Mouse (Mus musculus) liver, adult 2 months (tissue): ENCODE results near the gene Clk3. TPM values are rescaled to one million over a fixed set of nuclear protein-coding genes. Genes with fewer than 3 reads are reported as not detected.
A peak's percentile ranks its signal among the peaks of the same experiment; 100 is the strongest.

Experiments used
- DNase-seq: peaks from one replicate; pipeline ENCODE4 v3.0.0-alpha.2; 2011; ENCODE audit warnings: low read depth, low spot score; ENCODE audit errors: extremely low read depth
- H3K27ac ChIP-seq: fragments of 200-500 bp; replicated peaks from 2 replicates; pipeline ENCODE4 v1.5.1; 2012; ENCODE audit warnings: low read depth, mild to moderate bottlenecking, control low read depth, inconsistent platforms, low read length; ENCODE audit not compliant: insufficient read depth
- H3K27me3 ChIP-seq: fragments of 200-500 bp; 2 replicates; pipeline ENCODE4 v1.6.1; 2012; ENCODE audit warnings: mild to moderate bottlenecking, moderate library complexity, low read length, inconsistent platforms; ENCODE audit not compliant: control insufficient read depth, insufficient read depth
- H3K36me3 ChIP-seq: fragments of 200-500 bp; 2 replicates; pipeline ENCODE4 v1.6.1; 2012; ENCODE audit warnings: low read length, inconsistent platforms; ENCODE audit not compliant: control insufficient read depth, insufficient read depth
- H3K4me1 ChIP-seq: fragments of 200-500 bp; 2 replicates; pipeline ENCODE4 v1.6.1; 2011; ENCODE audit warnings: low read length; ENCODE audit not compliant: control insufficient read depth, insufficient read depth
- H3K4me3 ChIP-seq: fragments of 200-500 bp; 2 replicates; pipeline ENCODE4 v1.5.1; 2011; ENCODE audit warnings: low read depth, mild to moderate bottlenecking, control low read depth, low read length, moderate library complexity; ENCODE audit not compliant: insufficient read depth
- H3K79me2 ChIP-seq: fragments of 200-500 bp; 2 replicates; pipeline ENCODE4 v1.6.1; 2012; ENCODE audit warnings: inconsistent platforms, mild to moderate bottlenecking, low read length, moderate library complexity; ENCODE audit not compliant: control insufficient read depth, insufficient read depth
- H3K9ac ChIP-seq: fragments of 200-500 bp; 2 replicates; pipeline ENCODE4 v1.6.1; 2012; ENCODE audit warnings: low read depth, mild to moderate bottlenecking, control low read depth, inconsistent platforms, low read length
- CTCF ChIP-seq: fragments of 200-500 bp; IDR thresholded peaks from 2 replicates; pipeline ENCODE4 v1.5.1; 2011; ENCODE audit warnings: low read depth, low read length, control low read depth
- POLR2A ChIP-seq: fragments of 200-500 bp; IDR thresholded peaks from 2 replicates; pipeline ENCODE4 v1.6.1; 2011; ENCODE audit warnings: low read length, control low read depth; ENCODE audit not compliant: insufficient read depth; ENCODE audit errors: extremely low read depth
- WGBS: fragments of 180-500 bp; shearing (Covaris S2); methylation state at CpG from one replicate; pipeline ENCODE4 v1.1.7; 2018; 5-methylcytosine and 5-hydroxymethylcytosine counted together
- polyA plus RNA-seq: library from polyadenylated mRNA; depleted of rRNA; stranded (reverse); fragments of >200 nt; gene quantifications from 2 replicates; pipeline ENCODE4 v1.2.3, GENCODE M21; 2012
- total RNA-seq: library from RNA; depleted of rRNA; stranded (reverse); fragments of >200 nt; gene quantifications from 2 replicates; pipeline ENCODE4 v1.2.3, GENCODE M21; 2014

Gene Clk3
- total and polyA plus RNA-seq, 2 experiments, result 48.1 to 55.3 TPM

GRCm38 (mm10) chr9:57733606-57734005 is 32.1 kb downstream of the Clk3 start:
- DNase-seq, result no peak
- no peaks in the 10 kb centered on the region for H3K27me3 ChIP-seq
- H3K4me3 ChIP-seq, result no peak overlapping the region
- H3K36me3 ChIP-seq, result peaks cover 31% of the 10 kb centered on the region
- 92% methylated on average over 6 of the region's 6 CpGs for WGBS
- peaks cover 55% of the 10 kb centered on the region for H3K79me2 ChIP-seq
- no peak overlapping the region for H3K27ac ChIP-seq
- no peak for TF ChIP-seq POLR2A
- no peak for TF ChIP-seq CTCF
- no peak overlapping the region for H3K9ac ChIP-seq
- H3K4me1 ChIP-seq, result peaks cover 9% of the 10 kb centered on the region

- H3K4me1 ChIP-seq, result peaks cover 22% of the 10 kb centered on the region
- TF ChIP-seq CTCF (no peak), POLR2A (no peak)
- H3K36me3 ChIP-seq, result peaks cover 35% of the 10 kb centered on the region
- no peak for DNase-seq
- no peaks in the 10 kb centered on the region for H3K27me3 ChIP-seq
- H3K4me3 ChIP-seq, result no peak overlapping the region
- H3K9ac ChIP-seq, result no peak overlapping the region
- H3K79me2 ChIP-seq, result peaks cover 38% of the 10 kb centered on the region
- H3K27ac ChIP-seq, result no peak overlapping the region
- WGBS, result 91% methylated on average over 1 of the region's 1 CpGs
Observed at GRCm38 (mm10) chr9:57728312-57728711, 37.3 kb downstream of the Clk3 start.

GRCm38 (mm10) chr9:57724701-57725100 is 41.0 kb downstream of the Clk3 start:
- peak overlapping the region; percentile 100 for H3K27ac ChIP-seq
- H3K36me3 ChIP-seq, result peaks cover 27% of the 10 kb centered on the region
- H3K9ac ChIP-seq, result peak overlapping the region; percentile 51
- 45% methylated on average over 3 of the region's 3 CpGs for WGBS
- H3K4me3 ChIP-seq, result no peak overlapping the region
- peaks cover 27% of the 10 kb centered on the region for H3K4me1 ChIP-seq
- peaks cover 21% of the 10 kb centered on the region for H3K79me2 ChIP-seq
- no peaks in the 10 kb centered on the region for H3K27me3 ChIP-seq
- TF ChIP-seq CTCF (no peak), POLR2A (no peak)
- DNase-seq, result peak; percentile 93

GRCm38 (mm10) chr9:57723796-57724195 is 41.9 kb downstream of the Clk3 start:
- WGBS, result 13% methylated on average over 5 of the region's 5 CpGs
- peak overlapping the region; percentile 83 for H3K27ac ChIP-seq
- H3K9ac ChIP-seq, result peak overlapping the region; percentile 22
- H3K4me3 ChIP-seq, result no peak overlapping the region
- peaks cover 21% of the 10 kb centered on the region for H3K36me3 ChIP-seq
- TF ChIP-seq CTCF, result no peak
- TF ChIP-seq POLR2A, result no peak
- H3K4me1 ChIP-seq, result peaks cover 23% of the 10 kb centered on the region
- H3K27me3 ChIP-seq, result no peaks in the 10 kb centered on the region
- peaks cover 17% of the 10 kb centered on the region for H3K79me2 ChIP-seq
- DNase-seq, result peak; percentile 90

GRCm38 (mm10) chr9:57723315-57723715 is 42.3 kb downstream of the Clk3 start:
- peak; percentile 100 for DNase-seq
- Histone ChIP-seq H3K9ac (0 out of 2 replicates have a peak overlapping the region, but pooled peaks have one; percentile 2), H3K27ac (peak overlapping the region; percentile 83), H3K4me3 (no peak overlapping the region), H3K36me3 (peaks cover 24% of the 10 kb centered on the region), H3K79me2 (peaks cover 17% of the 10 kb centered on the region), H3K4me1 (peaks cover 25% of the 10 kb centered on the region), H3K27me3 (no peaks in the 10 kb centered on the region)
- no peak for TF ChIP-seq POLR2A
- TF ChIP-seq CTCF, result no peak
- WGBS, result 2% methylated on average over 5 of the region's 5 CpGs

GRCm38 (mm10) chr9:57722371-57722770 is 43.3 kb downstream of the Clk3 start:
- Histone ChIP-seq H3K36me3 (peaks cover 16% of the 10 kb centered on the region), H3K4me1 (peaks cover 25% of the 10 kb centered on the region), H3K79me2 (peaks cover 16% of the 10 kb centered on the region), H3K27me3 (no peaks in the 10 kb centered on the region), H3K4me3 (no peak overlapping the region), H3K27ac (peak overlapping the region; percentile 82), H3K9ac (no peak overlapping the region)
- 31% methylated on average over 1 of the region's 1 CpGs for WGBS
- no peak for TF ChIP-seq CTCF
- no peak for TF ChIP-seq POLR2A
- peak; percentile 62 for DNase-seq
